In the genomic region with DNA sequence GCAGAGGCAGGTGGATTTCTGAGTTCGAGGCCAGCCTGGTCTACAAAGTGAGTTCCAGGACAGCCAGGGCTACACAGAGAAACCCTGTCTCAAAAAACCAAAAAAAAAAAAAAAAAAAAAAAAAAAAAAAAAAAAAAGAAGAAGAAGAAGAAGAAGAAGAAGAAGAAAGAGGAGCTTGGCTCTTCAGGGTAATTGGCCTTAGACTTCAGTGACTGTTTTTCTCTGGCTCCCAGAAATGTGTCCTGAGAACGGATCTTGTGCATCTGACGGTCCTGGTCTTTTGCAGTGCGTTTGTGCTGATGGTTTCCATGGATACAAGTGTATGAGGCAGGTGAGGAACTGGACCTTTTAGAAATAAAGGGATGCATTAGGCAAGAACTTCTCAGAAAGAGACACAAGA, we compare ENCODE assay signal across 14 mouse cellular contexts. TPM values are rescaled to one million over a fixed set of nuclear protein-coding genes. Genes with fewer than 3 reads are reported as not detected.
DNase-seq lines count a peak whose midpoint lies in the region; ATAC-seq and TF ChIP-seq lines count a peak whose summit lies in the region.
"Not testable (repeated sequence)": the region's sequence is repeated elsewhere in the genome, so short reads cannot be mapped to it uniquely, and the experiment has no call there.
"Had no signal": no experiment of that assay in that cellular context is flagged by ENCODE, and none has a peak within 500 bp of the region (broad histone marks: within the 10 kb centered on the region; RNA-seq: fewer than 3 reads in every experiment).

No protein-coding gene starts in this region.

- peak overlapping the region; percentile 88 to 95; a peak in 2 of 4 replicates for H3K4me3 ChIP-seq in ES-E14 (ENCODE audit: insufficient read depth in 1 of 2, low read depth in 1 of 2, low read length in 2 of 2, poor library complexity in 1 of 2, severe bottlenecking in 1 of 2)
- peak overlapping the region; percentile 72 for H3K4me3 ChIP-seq in embryonic facial prominence, embryonic 13.5 days
- H3K4me3 ChIP-seq in gastrocnemius, adult 2 months: peak overlapping the region; percentile 88
- H3K4me3 ChIP-seq in hindbrain, embryonic 13.5 days: peak overlapping the region; percentile 67
- peak overlapping the region; percentile 68; the same call in 1 of the 2 replicates for H3K4me3 ChIP-seq in kidney, embryonic 16.5 days (ENCODE audit: low read length)
- peak overlapping the region; percentile 78 for H3K4me3 ChIP-seq in liver, embryonic 13.5 days (replicated peaks)
- not testable (repeated sequence) for H3K4me3 ChIP-seq in midbrain, embryonic 11.5 days (ENCODE audit: low read depth, low read length)
- peak overlapping the region; percentile 76 for H3K4me3 ChIP-seq in neural tube, embryonic 15.5 days (replicated peaks)

- in situ Hi-C loops in ES-E14 (cut with MboI; ENCODE audit: low sequenced_read_pairs in 2 of 2, unreplicated experiment in 2 of 2): not testable (repeated sequence)

- WGBS in embryonic facial prominence, embryonic 13.5 days: 62% methylated on average over 4 of the region's 4 CpGs
- WGBS in hindbrain, embryonic 13.5 days: 54% methylated on average over 4 of the region's 4 CpGs
- WGBS in kidney, embryonic 16.5 days: 63% methylated on average over 4 of the region's 4 CpGs
- 77% methylated on average over 4 of the region's 4 CpGs for WGBS in liver, embryonic 13.5 days (ENCODE audit: insufficient replicate concordance)
- 64% methylated on average over 4 of the region's 4 CpGs for WGBS in midbrain, embryonic 11.5 days
- WGBS in neural tube, embryonic 15.5 days: 54% methylated on average over 4 of the region's 4 CpGs

- H3K36me3 ChIP-seq in ES-E14 (ENCODE audit: control insufficient read depth, insufficient read depth, low read length, poor library complexity, severe bottlenecking): peaks cover 11% of the 10 kb centered on the region
- H3K36me3 ChIP-seq in embryonic facial prominence, embryonic 13.5 days: peaks cover 23% of the 10 kb centered on the region
- H3K36me3 ChIP-seq in hindbrain, embryonic 13.5 days: peaks cover 20% of the 10 kb centered on the region
- H3K36me3 ChIP-seq in kidney, embryonic 16.5 days (ENCODE audit: insufficient read depth, low read length): peaks cover 18% of the 10 kb centered on the region
- peaks cover 24% of the 10 kb centered on the region for H3K36me3 ChIP-seq in liver, embryonic 13.5 days
- H3K36me3 ChIP-seq in midbrain, embryonic 11.5 days (ENCODE audit: control insufficient read depth, insufficient read depth, low read length): not testable (repeated sequence)
- H3K36me3 ChIP-seq in neural tube, embryonic 15.5 days: peaks cover 16% of the 10 kb centered on the region

- TF ChIP-seq CTCF in gastrocnemius, adult 2 months (IDR thresholded peaks at IDR 0.05): not testable (repeated sequence)

- not testable (repeated sequence) for H3K9me3 ChIP-seq in ES-E14 (ENCODE audit: control insufficient read depth, insufficient read depth, low read depth, low read length); embryonic facial prominence, embryonic 13.5 days; hindbrain, embryonic 13.5 days; kidney, embryonic 16.5 days (ENCODE audit: low read length); liver, embryonic 13.5 days (replicated peaks); midbrain, embryonic 11.5 days (ENCODE audit: control insufficient read depth, low read length); neural tube, embryonic 15.5 days (replicated peaks)

- peak overlapping the region; percentile 87 for H3K4me2 ChIP-seq in embryonic facial prominence, embryonic 13.5 days
- peak overlapping the region; percentile 94 for H3K4me2 ChIP-seq in hindbrain, embryonic 13.5 days
- peak overlapping the region; percentile 83 for H3K4me2 ChIP-seq in kidney, embryonic 16.5 days (replicated peaks; ENCODE audit: low read depth, low read length)
- H3K4me2 ChIP-seq in liver, embryonic 13.5 days: peak overlapping the region; percentile 100
- peak overlapping the region; percentile 83 for H3K4me2 ChIP-seq in midbrain, embryonic 11.5 days
- peak overlapping the region; percentile 96 for H3K4me2 ChIP-seq in neural tube, embryonic 15.5 days

- not testable (repeated sequence) for H3K9ac ChIP-seq in ES-E14 (ENCODE audit: insufficient read depth, low read depth, low read length, poor library complexity, severe bottlenecking); embryonic facial prominence, embryonic 13.5 days
- H3K9ac ChIP-seq in hindbrain, embryonic 13.5 days: peak overlapping the region; percentile 83
- peak overlapping the region; percentile 66; the same call in 1 of the 2 replicates for H3K9ac ChIP-seq in kidney, embryonic 16.5 days (replicated peaks; ENCODE audit: low read length)
- H3K9ac ChIP-seq in liver, embryonic 13.5 days: peak overlapping the region; percentile 90
- H3K9ac ChIP-seq in midbrain, embryonic 11.5 days (ENCODE audit: low read length): peak overlapping the region; percentile 79
- peak overlapping the region; percentile 79 for H3K9ac ChIP-seq in neural tube, embryonic 15.5 days (replicated peaks)

- H3K4me1 ChIP-seq in ES-E14 (ENCODE audit: control insufficient read depth in 2 of 2, insufficient read depth in 2 of 2, low read length in 2 of 2, poor library complexity in 1 of 2): not testable (repeated sequence)
- peaks cover 15% of the 10 kb centered on the region for H3K4me1 ChIP-seq in embryonic facial prominence, embryonic 13.5 days
- peaks cover 31% of the 10 kb centered on the region for H3K4me1 ChIP-seq in hindbrain, embryonic 13.5 days (replicated peaks)
- H3K4me1 ChIP-seq in kidney, embryonic 16.5 days (ENCODE audit: insufficient read depth, low read length): peaks cover 22% of the 10 kb centered on the region
- H3K4me1 ChIP-seq in liver, embryonic 13.5 days (replicated peaks): peaks cover 38% of the 10 kb centered on the region
- H3K4me1 ChIP-seq in midbrain, embryonic 11.5 days (ENCODE audit: control insufficient read depth, insufficient read depth, low read length): peaks cover 15% of the 10 kb centered on the region; the same call in 1 of the 2 replicates
- peaks cover 29% of the 10 kb centered on the region for H3K4me1 ChIP-seq in neural tube, embryonic 15.5 days

- intact Hi-C loops in gastrocnemius, adult 2 months (cut with DNase I): not testable (repeated sequence)

- ATAC-seq in embryonic facial prominence, embryonic 13.5 days (ENCODE audit: insufficient number of reproducible peaks, insufficient read depth, low FRiP score, low TSS enrichment, low read depth); hindbrain, embryonic 13.5 days (ENCODE audit: low FRiP score); kidney, embryonic 16.5 days (ENCODE audit: low FRiP score, low TSS enrichment); liver, embryonic 13.5 days (ENCODE audit: low read depth); midbrain, embryonic 11.5 days (ENCODE audit: low FRiP score); neural tube, embryonic 15.5 days (ENCODE audit: low FRiP score): not testable (repeated sequence)

- H3K27me3 ChIP-seq in embryonic facial prominence, embryonic 13.5 days; hindbrain, embryonic 13.5 days; kidney, embryonic 16.5 days (ENCODE audit: insufficient read depth, low read length); liver, embryonic 13.5 days; midbrain, embryonic 11.5 days (ENCODE audit: control insufficient read depth, insufficient read depth, low read length); neural tube, embryonic 15.5 days (replicated peaks): not testable (repeated sequence)

- DNase-seq in ES-E14 (ENCODE audit: low read depth, low spot score); gastrocnemius, adult 2 months; liver, embryonic 13.5 days: not testable (repeated sequence)
- peak; percentile 86 for DNase-seq in midbrain, embryonic 11.5 days (ENCODE audit: low spot score, missing footprints)

- H3K27ac ChIP-seq in ES-E14 (ENCODE audit: insufficient read depth, low read depth, low read length, poor library complexity, severe bottlenecking); embryonic facial prominence, embryonic 13.5 days; midbrain, embryonic 11.5 days (ENCODE audit: low read depth, low read length): not testable (repeated sequence)
- H3K27ac ChIP-seq in gastrocnemius, adult 2 months: peak overlapping the region; percentile 90
- peak overlapping the region; percentile 83 for H3K27ac ChIP-seq in hindbrain, embryonic 13.5 days
- H3K27ac ChIP-seq in kidney, embryonic 16.5 days (ENCODE audit: low read length): peak overlapping the region; percentile 70; the same call in 1 of the 2 replicates
- H3K27ac ChIP-seq in liver, embryonic 13.5 days: peak overlapping the region; percentile 76
- H3K27ac ChIP-seq in neural tube, embryonic 15.5 days (replicated peaks): peak overlapping the region; percentile 83

RNA-seq across cellular contexts. Expression of a gene that starts 0.9 kb away (rescaled TPM):
- total RNA-seq in ES-E14 (2012; rRNA removed): 154 and 258 TPM in 2 replicates
- polyA plus RNA-seq in embryonic facial prominence, embryonic 13.5 days (2015; fragmentation: Nextera tagmentation; extraction: Ambion mirVana): 27.9 and 30.2 TPM in 2 replicates
- 10 to 100 TPM; 25.5 to 28.6 TPM for total RNA-seq in gastrocnemius, adult 2 months (2021)
- polyA plus RNA-seq in hindbrain, embryonic 13.5 days (2015; fragmentation: Nextera tagmentation; extraction: Ambion mirVana): 13.7 and 14.7 TPM in 2 replicates
- polyA plus RNA-seq in kidney, embryonic 16.5 days (2015; fragmentation: Nextera tagmentation; extraction: Ambion mirVana): 36.0 and 38.7 TPM in 2 replicates
- 20.1 and 25.5 TPM in 2 replicates for polyA plus RNA-seq in liver, embryonic 13.5 days (2015; fragmentation: Nextera tagmentation; extraction: Ambion mirVana)
- polyA plus RNA-seq in midbrain, embryonic 11.5 days (2014; fragmentation: Nextera tagmentation; extraction: Ambion mirVana): 20.5 and 22.2 TPM in 2 replicates
- polyA plus RNA-seq in neural tube, embryonic 15.5 days (2015; fragmentation: Nextera tagmentation; extraction: Ambion mirVana): 11.6 and 13.5 TPM in 2 replicates

RNA-seq across cellular contexts. Expression of a gene that starts 5.0 kb away (rescaled TPM):
- total RNA-seq in ES-E14 (2012; rRNA removed): 44.1 and 51.3 TPM in 2 replicates
- polyA plus RNA-seq in embryonic facial prominence, embryonic 13.5 days (2015; fragmentation: Nextera tagmentation; extraction: Ambion mirVana): 10.2 and 11.8 TPM in 2 replicates
- total RNA-seq in gastrocnemius, adult 2 months (2021): 1 to 10 TPM; 5.6 to 6.0 TPM
- polyA plus RNA-seq in hindbrain, embryonic 13.5 days (2015; fragmentation: Nextera tagmentation; extraction: Ambion mirVana): 18.1 and 20.3 TPM in 2 replicates
- 14.6 and 14.7 TPM in 2 replicates for polyA plus RNA-seq in kidney, embryonic 16.5 days (2015; fragmentation: Nextera tagmentation; extraction: Ambion mirVana)
- polyA plus RNA-seq in liver, embryonic 13.5 days (2015; fragmentation: Nextera tagmentation; extraction: Ambion mirVana): 4.0 and 4.7 TPM in 2 replicates
- polyA plus RNA-seq in midbrain, embryonic 11.5 days (2014; fragmentation: Nextera tagmentation; extraction: Ambion mirVana): 7.3 and 8.3 TPM in 2 replicates
- 16.7 and 17.8 TPM in 2 replicates for polyA plus RNA-seq in neural tube, embryonic 15.5 days (2015; fragmentation: Nextera tagmentation; extraction: Ambion mirVana)

RNA-seq across cellular contexts. Expression of a gene that starts 5.6 kb away (rescaled TPM):
- total RNA-seq in ES-E14 (2012; rRNA removed): 53.7 and 64.5 TPM in 2 replicates
- 123 and 138 TPM in 2 replicates for polyA plus RNA-seq in embryonic facial prominence, embryonic 13.5 days (2015; fragmentation: Nextera tagmentation; extraction: Ambion mirVana)
- 10 to 100 TPM; 40.9 to 41.6 TPM for total RNA-seq in gastrocnemius, adult 2 months (2021)
- polyA plus RNA-seq in hindbrain, embryonic 13.5 days (2015; fragmentation: Nextera tagmentation; extraction: Ambion mirVana): 165 and 184 TPM in 2 replicates
- polyA plus RNA-seq in kidney, embryonic 16.5 days (2015; fragmentation: Nextera tagmentation; extraction: Ambion mirVana): 158 and 163 TPM in 2 replicates
- polyA plus RNA-seq in liver, embryonic 13.5 days (2015; fragmentation: Nextera tagmentation; extraction: Ambion mirVana): 46.7 and 50.3 TPM in 2 replicates
- 105 and 107 TPM in 2 replicates for polyA plus RNA-seq in midbrain, embryonic 11.5 days (2014; fragmentation: Nextera tagmentation; extraction: Ambion mirVana)
- 173 and 179 TPM in 2 replicates for polyA plus RNA-seq in neural tube, embryonic 15.5 days (2015; fragmentation: Nextera tagmentation; extraction: Ambion mirVana)

RNA-seq across cellular contexts. Expression of a gene that starts 52.4 kb away (rescaled TPM):
- 0.37 and 0.67 TPM in 2 replicates for total RNA-seq in ES-E14 (2012; rRNA removed)
- polyA plus RNA-seq in embryonic facial prominence, embryonic 13.5 days (2015; fragmentation: Nextera tagmentation; extraction: Ambion mirVana): not detected in 2 replicates
- not detected for total RNA-seq in gastrocnemius, adult 2 months (2021)
- polyA plus RNA-seq in hindbrain, embryonic 13.5 days (2015; fragmentation: Nextera tagmentation; extraction: Ambion mirVana): not detected in 2 replicates
- not detected in 2 replicates for polyA plus RNA-seq in kidney, embryonic 16.5 days (2015; fragmentation: Nextera tagmentation; extraction: Ambion mirVana)
- not detected in 2 replicates for polyA plus RNA-seq in liver, embryonic 13.5 days (2015; fragmentation: Nextera tagmentation; extraction: Ambion mirVana)
- not detected in 2 replicates for polyA plus RNA-seq in midbrain, embryonic 11.5 days (2014; fragmentation: Nextera tagmentation; extraction: Ambion mirVana)
- polyA plus RNA-seq in neural tube, embryonic 15.5 days (2015; fragmentation: Nextera tagmentation; extraction: Ambion mirVana): not detected in 2 replicates
- total RNA-seq: adrenal gland, adult 18-20 months; gastrocnemius, postnatal 10 days; heart, postnatal 10 days; layer of hippocampus, postnatal 10 days; left cerebral cortex, postnatal 4 days; megakaryocyte, adult 5-6 weeks had no signal

RNA-seq across cellular contexts. Expression of a gene that starts 54.3 kb away (rescaled TPM):
- total RNA-seq in ES-E14 (2012; rRNA removed): 1.5 and 2.5 TPM in 2 replicates
- 0.73 TPM in 1 of 2 replicates, not detected in the other for polyA plus RNA-seq in embryonic facial prominence, embryonic 13.5 days (2015; fragmentation: Nextera tagmentation; extraction: Ambion mirVana)
- not detected for total RNA-seq in gastrocnemius, adult 2 months (2021)
- 30.5 and 35.0 TPM in 2 replicates for polyA plus RNA-seq in hindbrain, embryonic 13.5 days (2015; fragmentation: Nextera tagmentation; extraction: Ambion mirVana)
- 3.4 and 4.5 TPM in 2 replicates for polyA plus RNA-seq in kidney, embryonic 16.5 days (2015; fragmentation: Nextera tagmentation; extraction: Ambion mirVana)
- polyA plus RNA-seq in liver, embryonic 13.5 days (2015; fragmentation: Nextera tagmentation; extraction: Ambion mirVana): 0.36 and 0.45 TPM in 2 replicates
- 6.9 and 7.2 TPM in 2 replicates for polyA plus RNA-seq in midbrain, embryonic 11.5 days (2014; fragmentation: Nextera tagmentation; extraction: Ambion mirVana)
- 44.9 and 55.5 TPM in 2 replicates for polyA plus RNA-seq in neural tube, embryonic 15.5 days (2015; fragmentation: Nextera tagmentation; extraction: Ambion mirVana)
- total RNA-seq: adrenal gland, adult 18-20 months; megakaryocyte, adult 5-6 weeks had no signal
